Mouse (Mus musculus) central nervous system, embryonic 14 days (tissue): ENCODE data around the gene Shisa5. TPM values are rescaled to one million over a fixed set of nuclear protein-coding genes. Genes with fewer than 3 reads are reported as not detected.

Experiments
- polyA plus RNA-seq: library from polyadenylated mRNA; depleted of rRNA; stranded (reverse); fragments of >200 nt; gene quantifications from 2 replicates; pipeline ENCODE4 v1.2.3, GENCODE M21; 2012; rRNA removed

The Shisa5 gene
- 60.7 and 85.5 TPM in 2 replicates for polyA plus RNA-seq

DNA sequence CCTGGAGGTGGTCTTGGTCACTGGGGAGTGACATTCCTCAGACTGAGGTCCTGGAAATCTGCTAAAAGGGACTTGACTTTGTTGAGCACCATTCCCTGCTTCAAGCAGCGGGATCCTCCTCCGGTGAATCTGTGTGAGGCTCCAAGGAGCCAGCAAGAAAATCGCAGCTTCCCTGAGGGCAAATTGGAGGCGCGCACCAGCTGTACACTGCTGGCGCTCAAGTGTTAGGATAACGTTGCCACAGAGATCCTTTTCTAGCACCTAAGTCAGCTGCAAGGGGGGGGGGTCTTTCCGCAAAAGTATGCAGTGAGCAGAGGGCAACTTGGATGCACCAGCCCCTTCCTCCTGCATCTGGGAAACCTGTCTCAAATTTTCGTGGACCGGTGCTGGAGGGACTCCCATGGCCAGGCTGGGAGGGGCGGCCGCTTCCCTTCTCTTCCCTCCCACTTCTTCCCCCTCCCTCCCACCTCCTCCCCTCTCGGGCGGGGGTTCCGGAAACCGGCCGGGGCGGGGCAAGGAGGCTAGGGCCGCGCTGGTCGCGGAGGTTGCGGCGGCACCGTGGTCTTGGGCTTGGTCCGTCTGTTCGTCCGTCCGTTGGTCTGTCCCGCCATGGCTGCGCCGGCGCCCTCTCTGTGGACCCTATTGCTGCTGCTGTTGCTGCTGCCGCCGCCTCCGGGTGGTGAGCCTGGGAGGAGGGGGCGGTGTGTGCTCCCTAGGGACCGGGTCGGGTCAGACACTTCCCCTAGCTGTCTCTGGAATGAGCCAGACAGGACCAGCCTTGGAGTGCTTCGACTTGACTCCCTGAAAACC is at the start of gene Shisa5:
Shisa5 (plus strand) TSS at position 480 of the 810 bp plus-strand sequence.

DNA sequence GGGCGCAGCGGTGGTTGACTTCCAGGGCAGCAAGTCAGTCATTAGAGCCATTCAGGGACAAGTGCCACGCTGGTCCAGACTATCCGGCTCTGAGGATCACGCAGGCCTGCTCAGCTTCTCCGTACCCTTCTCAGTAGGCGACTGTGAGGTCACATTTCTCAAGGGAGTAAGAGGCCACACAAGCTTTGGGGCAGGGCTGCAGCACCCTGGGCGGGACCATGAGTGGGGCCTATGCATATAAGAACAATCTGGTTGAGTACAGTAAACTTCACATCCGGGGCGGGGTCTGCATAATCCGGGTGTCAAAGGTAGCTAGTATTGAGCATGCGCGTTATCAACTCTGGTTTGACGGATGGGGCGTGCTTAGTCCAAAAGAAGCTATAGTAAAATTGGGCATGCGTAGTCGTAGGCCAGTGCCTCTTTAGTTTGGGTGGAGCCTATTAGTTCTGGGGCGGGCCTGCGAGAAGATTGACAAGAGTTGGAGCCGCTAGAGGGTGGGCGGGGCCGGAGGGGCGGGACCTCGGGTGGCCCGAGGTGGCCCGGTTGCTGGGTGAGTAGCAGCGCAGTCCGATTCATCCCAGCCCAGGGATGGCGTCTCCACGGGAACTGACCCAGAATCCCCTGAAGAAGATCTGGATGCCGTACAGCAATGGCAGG is 46.8 kb upstream of the Shisa5 start, which contains the start of gene Pfkfb4:
Pfkfb4 (plus strand) TSS at position 351 of the 657 bp plus-strand sequence.

DNA sequence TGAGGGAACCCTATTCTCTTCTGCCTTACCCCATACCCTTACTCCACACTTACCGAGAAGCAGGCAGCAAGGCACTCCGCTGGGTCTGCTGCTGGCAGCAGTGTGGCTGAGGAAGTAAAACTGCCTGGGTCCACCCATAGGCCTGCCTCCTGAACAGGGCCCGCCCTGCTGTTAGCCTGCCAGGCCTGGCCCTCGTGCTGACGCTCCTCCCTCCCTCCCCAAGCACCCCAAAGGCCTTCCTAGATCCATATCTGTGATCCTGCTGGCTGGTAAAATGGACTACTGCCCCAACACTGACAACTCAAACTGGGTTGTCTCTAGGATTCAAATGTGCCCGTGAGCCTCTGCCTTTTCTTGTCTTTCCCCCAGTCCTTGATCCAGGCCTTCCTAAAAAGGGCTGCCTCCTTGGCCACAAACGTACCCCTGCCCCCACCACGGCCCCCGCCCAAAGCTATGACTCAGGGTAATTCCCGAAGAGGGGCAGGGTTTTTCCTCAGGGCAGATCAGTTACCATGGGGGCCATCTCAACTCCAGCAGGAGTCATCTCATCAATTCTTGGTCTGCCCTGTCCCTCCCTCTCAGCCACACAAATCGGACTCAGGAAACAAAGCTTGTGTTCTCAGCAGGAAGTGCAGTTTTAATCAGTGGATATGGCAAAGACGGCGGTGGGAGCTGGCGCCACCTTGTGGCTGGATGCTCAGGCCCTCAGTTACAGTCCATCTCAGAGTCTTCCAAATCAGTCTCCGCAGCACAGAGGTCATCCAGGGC is 21.0 kb downstream of the Shisa5 start, which contains the start of gene Trex1:
Trex1 (minus strand) TSS at position 599 of the 768 bp plus-strand sequence.

DNA sequence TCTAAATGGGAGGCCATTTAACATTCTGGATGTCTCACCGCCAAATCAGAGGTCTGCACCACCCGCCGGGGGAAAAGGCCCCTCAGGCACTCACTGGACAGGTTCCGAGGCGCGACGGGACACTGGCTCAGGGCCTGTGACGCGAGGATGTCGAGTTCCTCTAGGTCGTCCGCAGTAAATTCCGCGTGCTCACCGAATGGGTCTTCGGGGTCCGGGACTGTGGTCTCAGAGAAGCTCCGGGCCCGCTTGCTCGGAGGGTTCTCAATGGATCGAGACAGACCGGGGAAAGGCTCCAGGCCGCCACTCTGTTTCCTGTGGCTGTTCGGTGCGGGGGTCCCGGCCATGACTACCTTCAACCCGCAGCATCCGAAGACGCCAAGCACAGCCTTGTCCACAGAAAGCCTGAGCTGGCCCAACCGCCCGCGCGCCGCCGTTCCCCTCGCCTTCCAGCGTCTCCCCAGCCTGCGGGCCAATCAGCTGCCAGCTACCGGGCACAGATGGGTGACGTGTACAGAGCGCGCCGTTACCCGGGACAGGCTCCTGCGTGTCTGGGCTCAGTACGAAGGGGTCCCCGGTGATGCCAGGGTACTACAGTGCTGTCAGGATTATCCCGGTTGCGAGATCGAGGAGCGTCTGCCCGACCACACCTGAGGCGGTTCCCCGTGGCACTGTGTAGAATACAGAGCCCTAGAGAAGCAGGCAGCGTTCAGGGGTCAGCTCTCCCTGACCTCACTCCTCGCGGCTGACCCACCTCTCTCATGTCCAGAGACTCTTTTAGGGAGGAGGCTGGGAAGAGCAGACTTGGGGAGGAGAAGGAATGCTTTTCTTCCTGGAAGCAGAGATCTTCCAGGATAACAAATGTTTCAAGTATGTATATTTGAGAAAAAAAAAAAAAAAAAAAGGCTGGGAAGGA is 35.6 kb downstream of the Shisa5 start, which contains the start of gene Atrip:
Atrip (minus strand) TSS at position 464 of the 913 bp plus-strand sequence.

DNA sequence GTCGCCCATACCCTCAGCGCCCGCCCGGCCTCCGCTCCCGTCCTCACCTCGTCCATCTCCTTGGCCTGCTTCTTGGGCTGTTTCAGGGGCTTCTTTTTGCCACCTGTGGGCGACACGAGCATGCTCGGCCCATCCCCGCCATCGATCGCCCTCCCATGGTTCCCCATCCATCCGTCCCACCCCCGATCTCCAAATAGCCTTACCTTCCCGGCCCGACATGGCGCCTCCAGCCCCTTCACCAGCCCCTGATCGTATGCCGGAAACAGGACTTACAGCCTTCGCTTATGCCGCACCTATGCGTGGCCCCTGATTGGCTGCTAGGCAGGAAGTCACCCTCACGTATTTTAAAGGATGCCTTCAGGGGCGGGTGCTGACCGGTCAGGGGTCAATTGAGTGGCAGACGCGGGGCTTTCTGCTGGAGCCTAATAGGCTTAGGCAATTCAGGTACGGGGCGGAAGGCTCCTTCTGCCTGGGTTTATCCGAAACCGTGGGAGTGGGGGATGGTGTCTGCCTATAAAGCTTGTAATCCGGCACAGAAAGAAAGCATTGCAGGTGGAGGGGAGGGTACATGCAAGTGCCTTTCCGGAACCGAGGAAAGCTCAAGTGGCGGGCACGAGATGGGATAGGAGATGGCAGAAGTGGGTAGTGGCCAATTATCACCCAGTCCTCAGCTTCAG is 43.9 kb downstream of the Shisa5 start, which contains the start of the genes Ccdc51 and Tma7:
Ccdc51 (plus strand) TSS at position 370 of the 677 bp plus-strand sequence.
Tma7 (minus strand) TSS at position 464 of the 677 bp plus-strand sequence.

DNA sequence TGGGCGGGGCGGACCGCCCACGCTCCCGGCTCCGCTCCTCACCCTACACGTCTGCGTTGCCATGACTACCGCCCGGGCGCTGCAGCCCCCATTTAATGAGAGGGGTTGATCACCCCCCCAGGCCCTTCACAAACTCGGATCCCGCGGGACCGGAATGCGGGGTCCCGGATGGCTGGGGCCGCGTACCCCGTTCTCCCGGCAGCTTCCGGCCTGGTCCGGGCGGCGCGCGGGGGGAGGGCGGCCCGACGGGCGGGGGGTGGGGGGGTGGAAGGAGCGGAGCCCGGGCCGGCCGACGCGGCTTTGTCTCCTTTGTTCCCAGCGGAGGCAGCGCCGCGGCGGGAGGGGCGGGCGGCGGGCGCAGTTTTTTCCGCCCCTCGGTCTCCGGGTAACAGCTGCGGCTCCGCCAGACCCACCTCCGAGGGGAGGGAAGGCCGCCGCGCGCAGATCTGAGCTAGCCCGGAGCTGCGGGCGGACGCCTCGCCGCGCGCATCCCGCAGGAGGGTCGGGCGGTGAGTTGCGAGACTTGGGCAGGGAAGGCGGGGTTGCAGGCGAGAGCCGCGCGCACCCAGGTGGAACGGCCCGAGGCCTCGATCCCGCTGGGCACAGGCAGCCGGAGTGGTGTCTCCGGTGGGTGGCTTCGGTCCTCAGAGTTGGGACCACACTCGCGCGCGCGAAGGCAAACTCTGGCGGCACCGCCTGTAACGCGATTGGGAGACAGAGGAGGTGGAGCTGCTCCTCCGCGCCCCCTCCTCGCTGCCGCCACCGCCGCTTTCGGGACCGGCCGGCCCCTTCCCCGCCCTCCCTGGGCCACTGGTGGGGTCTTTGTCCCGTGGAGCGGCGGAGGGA is 57.0 kb downstream of the Shisa5 start, which contains the start of gene Plxnb1:
Plxnb1 (plus strand) TSS at position 253 of the 846 bp plus-strand sequence.

Other genes starting within 250 kb of the Shisa5 start
- gene Nckipsd, start 230.2 kb upstream of the Shisa5 start, polyA plus RNA-seq = 32.2 and 33.5 TPM in 2 replicates
- gene Celsr3, start 212.2 kb upstream of the Shisa5 start, polyA plus RNA-seq = 88.2 and 100 TPM in 2 replicates
- gene Slc26a6, start 185.3 kb upstream of the Shisa5 start, polyA plus RNA-seq = 20.6 and 22.4 TPM in 2 replicates
- gene Tmem89, start 123.9 kb upstream of the Shisa5 start, polyA plus RNA-seq = 0.72 and 0.84 TPM in 2 replicates
- gene Uqcrc1, start 101.9 kb upstream of the Shisa5 start, polyA plus RNA-seq = 340 and 342 TPM in 2 replicates
- 6.8 and 12.8 TPM in 2 replicates for gene Col7a1, start 85.0 kb upstream of the Shisa5 start, polyA plus RNA-seq
- 0.34 and 1.1 TPM in 2 replicates for gene Ucn2, start 52.6 kb upstream of the Shisa5 start, polyA plus RNA-seq
- gene Pfkfb4, start 46.8 kb upstream of the Shisa5 start, polyA plus RNA-seq = 26.4 and 26.7 TPM in 2 replicates
- gene Trex1, start 21.2 kb downstream of the Shisa5 start, polyA plus RNA-seq = 38.3 and 41.3 TPM in 2 replicates
- gene Atrip, start 35.6 kb downstream of the Shisa5 start, polyA plus RNA-seq = 40.4 and 41.3 TPM in 2 replicates
- gene Ccdc51, start 43.9 kb downstream of the Shisa5 start, polyA plus RNA-seq = 10.2 and 10.5 TPM in 2 replicates
- gene Tma7, start 44.0 kb downstream of the Shisa5 start, polyA plus RNA-seq = 256 and 271 TPM in 2 replicates
- gene Plxnb1, start 56.8 kb downstream of the Shisa5 start, polyA plus RNA-seq = 67.0 and 68.2 TPM in 2 replicates
- gene Fbxw21, start 123.5 kb downstream of the Shisa5 start, polyA plus RNA-seq = not detected in 2 replicates
- not detected in 2 replicates for gene Fbxw13, start 157.4 kb downstream of the Shisa5 start, polyA plus RNA-seq
- gene Fbxw20, start 196.2 kb downstream of the Shisa5 start, polyA plus RNA-seq = 0.02 TPM in 1 of 2 replicates, not detected in the other
- not detected in 2 replicates for gene Fbxw14, start 249.1 kb downstream of the Shisa5 start, polyA plus RNA-seq